Mouse (Mus musculus): Measurements from ENCODE around the gene Dio1.

- TF ChIP-seq USF2 (IDR thresholded peaks at IDR 0.05; ENCODE audit: borderline replicate concordance in 1 of 2, insufficient read depth in 1 of 2, low read depth in 1 of 2, low read length in 2 of 2) (no peak), CTCF (IDR thresholded peaks at IDR 0.05 in 2 of 3, conservative IDR thresholded peaks at IDR 0.05 in 1 of 3; ENCODE audit: control insufficient read depth in 1 of 3, insufficient read depth in 1 of 3, low read depth in 2 of 3, low read length in 3 of 3, poor library complexity in 1 of 3, severe bottlenecking in 1 of 3) (no peak), POLR2A (IDR thresholded peaks at IDR 0.05; ENCODE audit: control insufficient read depth in 1 of 2, insufficient read depth in 1 of 2, low read depth in 1 of 2, low read length in 2 of 2, poor library complexity in 1 of 2) (no peak), EP300 (IDR thresholded peaks at IDR 0.05; ENCODE audit: low read depth in 1 of 2, low read length in 2 of 2) (no peak), TAL1 (IDR thresholded peaks at IDR 0.05; ENCODE audit: low read length) (no peak)
These were observed 63.3 kb downstream of the Dio1 start for GRCm38 (mm10) chr4:107243365-107244333.

Data from MEL (cell line).